Mouse (Mus musculus): ENCODE results near the gene Asic5. TPM values are rescaled to one million over a fixed set of nuclear protein-coding genes. Genes with fewer than 3 reads are reported as not detected.

Gene Asic5
- polyA plus RNA-seq, 1 experiment from 2014 or later, result not detected

- no peaks in the 10 kb centered on the region for H3K27me3 ChIP-seq (ENCODE audit: low read depth, poor library complexity, severe bottlenecking)
- no peaks in the 10 kb centered on the region for H3K9me3 ChIP-seq (replicated peaks)
- no peak overlapping the region; the same call in 1 of the 2 replicates for H3K27ac ChIP-seq (replicated peaks)
- no peak overlapping the region for H3K4me3 ChIP-seq
- 67% methylated on average over 5 of the region's 5 CpGs for WGBS
- peaks cover 24% of the 10 kb centered on the region for H3K4me1 ChIP-seq
- H3K36me3 ChIP-seq, result no peaks in the 10 kb centered on the region
- no peak for DNase-seq (ENCODE audit: low spot score)
Observed at GRCm38 (mm10) chr3:82054283-82054974, 72.3 kb downstream of the Asic5 start.

- no peaks in the 10 kb centered on the region for H3K9me3 ChIP-seq (replicated peaks)
- H3K27me3 ChIP-seq (ENCODE audit: low read depth, poor library complexity, severe bottlenecking), result no peaks in the 10 kb centered on the region
- no peak for DNase-seq (ENCODE audit: low spot score)
- no peaks in the 10 kb centered on the region for H3K36me3 ChIP-seq
- H3K4me1 ChIP-seq, result peaks cover 9% of the 10 kb centered on the region
- H3K4me3 ChIP-seq, result no peak overlapping the region
- H3K27ac ChIP-seq (replicated peaks), result no peak overlapping the region
- WGBS, result 72% methylated on average over 5 of the region's 5 CpGs
Observed at GRCm38 (mm10) chr3:82057201-82057600, 75.1 kb downstream of the Asic5 start.

GRCm38 (mm10) chr3:82061402-82062180 lies 79.5 kb downstream of the Asic5 start:
- Histone ChIP-seq H3K27me3 (ENCODE audit: low read depth, poor library complexity, severe bottlenecking) (no peaks in the 10 kb centered on the region), H3K36me3 (no peaks in the 10 kb centered on the region), H3K27ac (replicated peaks) (no peak overlapping the region), H3K9me3 (replicated peaks) (no peaks in the 10 kb centered on the region), H3K4me1 (no peaks in the 10 kb centered on the region), H3K4me3 (no peak overlapping the region)
- 45% methylated on average over 9 of the region's 9 CpGs for WGBS
- no peak for DNase-seq (ENCODE audit: low spot score)

- WGBS, result 90% methylated on average over 5 of the region's 5 CpGs
- Histone ChIP-seq H3K27ac (replicated peaks) (no peak overlapping the region), H3K4me3 (no peak overlapping the region), H3K4me1 (no peaks in the 10 kb centered on the region), H3K27me3 (ENCODE audit: low read depth, poor library complexity, severe bottlenecking) (peaks cover 6% of the 10 kb centered on the region), H3K36me3 (no peaks in the 10 kb centered on the region), H3K9me3 (replicated peaks) (no peaks in the 10 kb centered on the region)
- no peak for DNase-seq (ENCODE audit: low spot score)
Observed at GRCm38 (mm10) chr3:82067830-82068229, 85.7 kb downstream of the Asic5 start.

Other genes starting within 250 kb of the Asic5 start
- 3.4 and 5.0 TPM in 2 replicates for gene Ctso, start 49.7 kb upstream of the Asic5 start, polyA plus RNA-seq (2016; fragmentation: Nextera tagmentation; extraction: Ambion mirVana)
- not detected in 2 replicates for gene Tdo2, start 6.1 kb upstream of the Asic5 start, polyA plus RNA-seq (2016; fragmentation: Nextera tagmentation; extraction: Ambion mirVana)
- gene Gucy1b1, start 92.4 kb downstream of the Asic5 start, polyA plus RNA-seq (2016; fragmentation: Nextera tagmentation; extraction: Ambion mirVana), result 5.6 and 6.8 TPM in 2 replicates
- 2.1 and 3.3 TPM in 2 replicates for gene Gucy1a1, start 163.5 kb downstream of the Asic5 start, polyA plus RNA-seq (2016; fragmentation: Nextera tagmentation; extraction: Ambion mirVana)